Mouse (Mus musculus) layer of hippocampus, adult 9-11 months (tissue): ENCODE results near the gene Syde2.
A peak's percentile ranks its signal among the peaks of the same experiment; 100 is the strongest.
"Not testable (repeated sequence)": the region's sequence is repeated elsewhere in the genome, so short reads cannot be mapped to it uniquely, and the experiment has no call there.

ENCODE experiments used
- DNase-seq: peaks from one replicate; pipeline ENCODE4 v3.0.0; 2022

Gene Syde2

GRCm38 (mm10) chr3:145969031-145969501 lies 18.6 kb upstream of the Syde2 start:
- no peak for DNase-seq

GRCm38 (mm10) chr3:145971501-145971900 lies 16.2 kb upstream of the Syde2 start:
- no peak for DNase-seq

GRCm38 (mm10) chr3:145974986-145975385 lies 12.7 kb upstream of the Syde2 start:
- DNase-seq: no peak

GRCm38 (mm10) chr3:145985333-145985925 lies 2.2 kb upstream of the Syde2 start:
- DNase-seq: no peak

GRCm38 (mm10) chr3:145986317-145987001 lies 1.2 kb upstream of the Syde2 start:
- DNase-seq: no peak

GRCm38 (mm10) chr3:145987970-145988683 lies 457 bp downstream of the Syde2 start:
- peak; percentile 53 for DNase-seq

- no peak for DNase-seq
These were observed 1.3 kb downstream of the Syde2 start for GRCm38 (mm10) chr3:145988684-145989575.

GRCm38 (mm10) chr3:145989576-145990081 lies 2.0 kb downstream of the Syde2 start:
- DNase-seq: no peak

- no peak for DNase-seq
These were observed 3.5 kb downstream of the Syde2 start for GRCm38 (mm10) chr3:145991130-145991529.

- no peak for DNase-seq
These were observed 4.5 kb downstream of the Syde2 start for GRCm38 (mm10) chr3:145991976-145992730.

- no peak for DNase-seq
These were observed 5.1 kb downstream of the Syde2 start for GRCm38 (mm10) chr3:145992796-145993195.

- no peak for DNase-seq
These were observed 6.0 kb downstream of the Syde2 start for GRCm38 (mm10) chr3:145993481-145994201.

- DNase-seq: no peak
These were observed 7.8 kb downstream of the Syde2 start for GRCm38 (mm10) chr3:145995489-145995888.

GRCm38 (mm10) chr3:145996539-145996938 lies 8.9 kb downstream of the Syde2 start:
- not testable (repeated sequence) for DNase-seq

- no peak for DNase-seq
These were observed 16.8 kb downstream of the Syde2 start for GRCm38 (mm10) chr3:146004347-146005051.

GRCm38 (mm10) chr3:146007872-146008271 lies 20.2 kb downstream of the Syde2 start:
- DNase-seq: no peak

GRCm38 (mm10) chr3:146009859-146010645 lies 22.4 kb downstream of the Syde2 start:
- DNase-seq: no peak

- DNase-seq: no peak
These were observed 23.1 kb downstream of the Syde2 start for GRCm38 (mm10) chr3:146010751-146011150.

GRCm38 (mm10) chr3:146011544-146012218 lies 24.0 kb downstream of the Syde2 start:
- DNase-seq: no peak
